Mouse (Mus musculus) liver, postnatal 0 days (tissue): ENCODE data around the gene Paqr7. TPM values are rescaled to one million over a fixed set of nuclear protein-coding genes. Genes with fewer than 3 reads are reported as not detected.

Experiments
- ATAC-seq: fragments of 200-750 bp; cut with Nextera tagmentation; 2 replicates; pipeline ENCODE4 v1.8.0; 2017; ENCODE audit warnings: mild to moderate bottlenecking, moderate library complexity
- DNase-seq: peaks from one replicate; pipeline ENCODE4 v3.0.0-alpha.2; 2016
- H3K27ac ChIP-seq: fragments of 300-500 bp; sonication (generic); 2 replicates; pipeline ENCODE4 v1.5.1; 2014; ENCODE audit warnings: antibody characterized with exemption, moderate library complexity, mild to moderate bottlenecking, low read depth
- H3K27me3 ChIP-seq: fragments of 300-500 bp; sonication (generic); 2 replicates; pipeline ENCODE4 v1.6.1; 2014; ENCODE audit warnings: low read length, control low read depth, mixed read lengths; ENCODE audit not compliant: insufficient read depth
- H3K36me3 ChIP-seq: fragments of 300-500 bp; sonication (generic); replicated peaks from 2 replicates; pipeline ENCODE4 v1.6.1; 2014; ENCODE audit warnings: mild to moderate bottlenecking, control low read depth, low read length, moderate library complexity, mixed read lengths; ENCODE audit not compliant: insufficient read depth
- H3K4me1 ChIP-seq: fragments of 300-500 bp; sonication (generic); 2 replicates; pipeline ENCODE4 v1.6.1; 2014; ENCODE audit warnings: antibody characterized with exemption, mild to moderate bottlenecking, control low read depth; ENCODE audit not compliant: insufficient read depth
- H3K4me2 ChIP-seq: fragments of 300-500 bp; sonication (generic); 2 replicates; pipeline ENCODE4 v1.6.1; 2014; ENCODE audit warnings: low read depth, mild to moderate bottlenecking, low read length, moderate library complexity, mixed read lengths
- H3K4me3 ChIP-seq: fragments of 300-500 bp; sonication (generic); 2 replicates; pipeline ENCODE4 v1.5.1; 2014; ENCODE audit warnings: low read depth, low read length
- H3K9ac ChIP-seq: fragments of 300-500 bp; sonication (generic); replicated peaks from 2 replicates; pipeline ENCODE4 v1.6.1; 2014; ENCODE audit warnings: mild to moderate bottlenecking, moderate library complexity
- H3K9me3 ChIP-seq: fragments of 300-500 bp; sonication (generic); 2 replicates; pipeline ENCODE4 v1.6.1; 2016; ENCODE audit warnings: mild to moderate bottlenecking, control low read depth, low read length, mixed read lengths
- CTCF ChIP-seq: sonication (generic); IDR thresholded peaks from 2 replicates; pipeline ENCODE4 v1.5.1; 2016; ENCODE audit warnings: antibody characterized with exemption, low read depth
- EP300 ChIP-seq: IDR thresholded peaks from 2 replicates; pipeline ENCODE4 v1.6.1; 2016; ENCODE audit warnings: antibody characterized with exemption, low read depth, mild to moderate bottlenecking
- WGBS: fragments of 180-500 bp; shearing (Covaris S2); extraction: QIAGEN DNeasy Blood & Tissue Kit; methylation state at CpG from one replicate; pipeline ENCODE4 v1.1.7; 2014; ENCODE audit not compliant: insufficient replicate concordance; 5-methylcytosine and 5-hydroxymethylcytosine counted together
- polyA plus RNA-seq: library from polyadenylated mRNA; unstranded; fragments of >200 nt; fragmentation: Nextera tagmentation; extraction: Ambion mirVana; gene quantifications from 2 replicates; pipeline ENCODE4 v1.2.1, GENCODE M21; 2015

The Paqr7 gene
- polyA plus RNA-seq, 1 experiment from 2014 or later = 12.4 TPM

GRCm38 (mm10) chr4:134465789-134466188 lies 30.7 kb upstream of the Paqr7 start:
- Histone ChIP-seq H3K4me2 (no peak overlapping the region), H3K27me3 (no peaks in the 10 kb centered on the region), H3K36me3 (peaks cover 1% of the 10 kb centered on the region), H3K4me3 (no peak overlapping the region), H3K4me1 (peaks cover 21% of the 10 kb centered on the region), H3K27ac (no peak overlapping the region), H3K9ac (no peak overlapping the region), H3K9me3 (no peaks in the 10 kb centered on the region)
- 71% methylated on average over 12 of the region's 12 CpGs for WGBS
- DNase-seq (no peak), ATAC-seq (no peak)
- TF ChIP-seq EP300 (no peak), CTCF (no peak)

GRCm38 (mm10) chr4:134466381-134467262 lies 29.9 kb upstream of the Paqr7 start:
- Histone ChIP-seq H3K9ac (peak overlapping the region; percentile 83; the same call in 1 of the 2 replicates), H3K4me3 (no peak overlapping the region), H3K27ac (no peak overlapping the region), H3K9me3 (no peaks in the 10 kb centered on the region), H3K36me3 (peaks cover 9% of the 10 kb centered on the region), H3K4me1 (peaks cover 21% of the 10 kb centered on the region), H3K4me2 (no peak overlapping the region; the same call in 1 of the 2 replicates), H3K27me3 (no peaks in the 10 kb centered on the region)
- TF ChIP-seq EP300 (no peak), CTCF (no peak)
- ATAC-seq = no peak
- 66% methylated on average over 11 of the region's 11 CpGs for WGBS
- DNase-seq = no peak

GRCm38 (mm10) chr4:134467435-134468214 lies 28.9 kb upstream of the Paqr7 start:
- Histone ChIP-seq H3K9ac (peak overlapping the region; percentile 83), H3K27me3 (no peaks in the 10 kb centered on the region), H3K27ac (no peak overlapping the region; the same call in 1 of the 2 replicates), H3K4me2 (peak overlapping the region; percentile 96), H3K9me3 (no peaks in the 10 kb centered on the region), H3K4me1 (peaks cover 21% of the 10 kb centered on the region), H3K4me3 (peak overlapping the region; percentile 83), H3K36me3 (peaks cover 17% of the 10 kb centered on the region)
- peak; percentile 31 for DNase-seq
- WGBS = under 1% methylated on average over 31 of the region's 31 CpGs
- TF ChIP-seq CTCF = no peak
- TF ChIP-seq EP300 = no peak
- ATAC-seq = peak; percentile 15

GRCm38 (mm10) chr4:134468215-134468575 lies 28.3 kb upstream of the Paqr7 start, which contains the start of gene Stmn1:
Gene Stmn1, plus strand, starts transcription at chr4:134468320.
- Histone ChIP-seq H3K4me3 (peak within 1 kb of the TSS; percentile 83), H3K9ac (peak within 1 kb of the TSS; percentile 83), H3K4me2 (peak within 1 kb of the TSS; percentile 96), H3K4me1 (peaks cover 21% of the 10 kb centered on the region), H3K36me3 (peaks cover 18% of the 10 kb centered on the region), H3K9me3 (no peaks in the 10 kb centered on the region), H3K27me3 (no peaks in the 10 kb centered on the region), H3K27ac (peak within 1 kb of the TSS; percentile 93)
- DNase-seq (peak; percentile 96), ATAC-seq (peak; percentile 91)
- TF ChIP-seq EP300 = no peak
- no peak for TF ChIP-seq CTCF
- 0% methylated on average over 29 of the region's 31 CpGs for WGBS

- Histone ChIP-seq H3K4me1 (peaks cover 21% of the 10 kb centered on the region), H3K36me3 (peaks cover 18% of the 10 kb centered on the region), H3K27ac (peak overlapping the region; percentile 93), H3K9ac (peak overlapping the region; percentile 83), H3K9me3 (no peaks in the 10 kb centered on the region), H3K27me3 (no peaks in the 10 kb centered on the region), H3K4me3 (peak overlapping the region; percentile 83), H3K4me2 (peak overlapping the region; percentile 96)
- peak; percentile 99 for DNase-seq
- WGBS = 1% methylated on average over 64 of the region's 68 CpGs
- TF ChIP-seq CTCF (no peak), EP300 (no peak)
- ATAC-seq = peak; percentile 86
These were observed 27.8 kb upstream of the Paqr7 start for GRCm38 (mm10) chr4:134468578-134469266.
